Mouse (Mus musculus) hindbrain, embryonic 12.5 days (tissue): ENCODE measurements at regions not wholly inside any gene's neighbourhood (a gene's known extent, or its start where the extent isn't known, plus 50 kb on each side); places are given as distances from the start of the nearest gene placed in this dataset.
A peak's percentile ranks its signal among the peaks of the same experiment; 100 is the strongest.

Experiments used
- ATAC-seq: fragments of 200-750 bp; cut with Nextera tagmentation; 2 replicates; pipeline ENCODE4 v1.8.0; 2017; ENCODE audit warnings: moderate TSS enrichment; ENCODE audit not compliant: low FRiP score
- H3K27ac ChIP-seq: fragments of 300-500 bp; sonication (generic); 2 replicates; pipeline ENCODE4 v1.5.1; 2016; ENCODE audit warnings: mild to moderate bottlenecking
- H3K27me3 ChIP-seq: fragments of 300-500 bp; sonication (generic); 2 replicates; pipeline ENCODE4 v1.6.1; 2016; ENCODE audit warnings: mild to moderate bottlenecking
- H3K36me3 ChIP-seq: fragments of 300-500 bp; sonication (generic); 2 replicates; pipeline ENCODE4 v1.6.1; 2016; ENCODE audit warnings: mild to moderate bottlenecking
- H3K4me1 ChIP-seq: fragments of 300-500 bp; sonication (generic); 2 replicates; pipeline ENCODE4 v1.6.1; 2016
- H3K4me2 ChIP-seq: fragments of 300-500 bp; sonication (generic); replicated peaks from 2 replicates; pipeline ENCODE4 v1.6.1; 2016; ENCODE audit warnings: mild to moderate bottlenecking
- H3K4me3 ChIP-seq: fragments of 300-500 bp; sonication (generic); 2 replicates; pipeline ENCODE4 v1.5.1; 2016; ENCODE audit warnings: mild to moderate bottlenecking
- H3K9ac ChIP-seq: fragments of 300-500 bp; sonication (generic); 2 replicates; pipeline ENCODE4 v1.6.1; 2016; ENCODE audit warnings: mild to moderate bottlenecking, moderate library complexity
- H3K9me3 ChIP-seq: fragments of 300-500 bp; sonication (generic); replicated peaks from 2 replicates; pipeline ENCODE4 v1.6.1; 2016; ENCODE audit warnings: mild to moderate bottlenecking
- WGBS: fragments of 180-500 bp; shearing (Covaris S2); methylation state at CpG from one replicate; pipeline ENCODE4 v1.1.7; 2016; 5-methylcytosine and 5-hydroxymethylcytosine counted together

DNA sequence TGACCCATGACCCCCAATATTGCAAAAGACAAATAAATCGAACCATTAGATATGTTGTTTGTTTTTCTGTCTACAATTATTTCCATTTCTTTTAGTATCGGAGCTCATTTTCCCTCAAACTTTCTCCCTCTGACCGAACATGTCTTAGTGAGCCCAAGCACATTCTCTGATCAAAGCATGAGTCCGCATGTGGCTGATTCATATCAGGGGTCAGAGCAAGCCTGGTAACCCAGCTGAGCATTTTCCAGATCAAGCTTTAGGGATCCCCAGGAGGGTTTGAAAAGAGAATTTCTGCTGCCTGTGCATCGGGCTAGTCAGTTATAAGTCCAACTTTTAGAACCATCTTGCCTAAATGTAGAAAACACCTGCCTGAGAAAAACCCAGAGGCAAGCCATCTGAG is 350.6 kb downstream of the Ccser2 start:
- H3K9me3 ChIP-seq: no peaks in the 10 kb centered on the region
- 84% methylated on average over 5 of the region's 5 CpGs for WGBS
- H3K4me1 ChIP-seq: no peaks in the 10 kb centered on the region
- no peak overlapping the region for H3K4me2 ChIP-seq
- no peak overlapping the region for H3K9ac ChIP-seq
- H3K36me3 ChIP-seq: no peaks in the 10 kb centered on the region
- no peak for ATAC-seq
- H3K27ac ChIP-seq: no peak overlapping the region
- no peaks in the 10 kb centered on the region for H3K27me3 ChIP-seq
- H3K4me3 ChIP-seq: no peak overlapping the region

DNA sequence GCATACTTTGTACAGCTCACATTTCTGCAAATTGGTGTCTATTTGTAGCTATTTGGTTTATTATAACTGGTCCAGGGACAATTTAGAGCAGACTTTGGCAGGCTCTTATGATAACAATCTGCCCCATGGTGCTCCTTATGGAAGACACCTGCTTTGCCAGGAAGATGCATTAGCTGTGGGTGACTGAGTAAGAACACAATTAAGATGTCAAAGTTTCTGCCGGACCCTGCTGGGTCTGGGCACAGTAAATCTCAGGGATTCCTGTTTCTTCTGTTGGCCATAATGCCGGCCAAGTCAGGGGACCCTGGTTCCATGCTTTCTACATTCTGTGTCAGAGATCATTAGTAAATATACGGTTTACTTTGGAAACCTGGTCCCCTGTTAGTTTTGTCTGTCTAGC is 353.7 kb downstream of the Ccser2 start:
- no peak for ATAC-seq
- Histone ChIP-seq H3K36me3 (no peaks in the 10 kb centered on the region), H3K27me3 (no peaks in the 10 kb centered on the region), H3K9me3 (no peaks in the 10 kb centered on the region), H3K4me1 (no peaks in the 10 kb centered on the region), H3K27ac (no peak overlapping the region), H3K4me2 (no peak overlapping the region), H3K4me3 (no peak overlapping the region), H3K9ac (no peak overlapping the region)
- 91% methylated on average over 3 of the region's 3 CpGs for WGBS

DNA sequence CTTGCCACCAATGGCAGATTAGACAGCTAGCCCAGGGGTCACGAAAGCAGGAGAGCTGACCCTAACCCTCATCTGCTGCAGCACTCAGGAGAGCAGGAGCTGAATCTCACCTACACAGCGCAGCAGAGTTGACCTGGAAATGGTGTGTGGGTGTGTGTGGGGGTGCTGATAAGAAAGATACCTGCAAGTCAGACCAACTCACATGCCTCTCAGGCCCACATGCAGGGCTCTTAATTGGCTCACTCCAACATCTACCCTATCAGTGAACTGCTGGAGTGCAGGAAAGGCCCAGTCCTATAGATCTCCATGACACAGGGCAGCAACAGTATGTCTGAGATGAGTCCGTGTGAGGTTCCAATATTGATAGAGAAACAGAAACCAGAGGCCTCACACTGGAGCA is 355.7 kb downstream of the Ccser2 start:
- Histone ChIP-seq H3K27me3 (no peaks in the 10 kb centered on the region), H3K9ac (no peak overlapping the region), H3K4me3 (no peak overlapping the region), H3K36me3 (no peaks in the 10 kb centered on the region), H3K27ac (no peak overlapping the region), H3K9me3 (no peaks in the 10 kb centered on the region), H3K4me1 (no peaks in the 10 kb centered on the region), H3K4me2 (no peak overlapping the region)
- 93% methylated on average over 3 of the region's 3 CpGs for WGBS
- ATAC-seq: no peak

DNA sequence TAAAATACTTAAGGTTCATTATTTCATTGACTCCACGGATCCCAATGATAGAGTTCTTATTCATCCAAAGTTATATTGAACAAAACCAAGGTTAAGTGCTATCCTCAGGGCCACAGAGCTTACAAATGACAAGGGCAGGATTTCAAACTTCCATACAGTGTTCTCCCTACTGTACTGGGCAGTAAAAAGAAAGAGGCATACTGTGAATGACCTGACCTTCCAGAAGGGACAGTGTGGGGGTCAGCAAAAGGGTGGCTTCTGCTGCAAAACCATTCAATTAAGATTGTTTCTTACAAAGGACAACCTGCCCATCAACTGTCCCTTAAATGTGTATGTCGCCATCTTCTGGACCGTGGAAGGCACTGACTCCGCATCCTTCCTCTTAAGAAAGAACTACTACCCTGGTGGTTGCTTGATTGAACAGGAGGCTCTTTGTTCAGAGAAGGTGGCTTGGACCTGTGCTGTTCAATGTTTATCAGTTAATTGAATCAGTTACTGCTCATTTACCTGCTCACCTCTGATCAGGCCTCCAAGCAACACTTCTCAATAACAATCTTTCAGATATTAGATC is 384.4 kb downstream of the Ccser2 start:
- Histone ChIP-seq H3K4me3 (no peak overlapping the region), H3K36me3 (no peaks in the 10 kb centered on the region), H3K27ac (no peak overlapping the region), H3K9ac (no peak overlapping the region), H3K4me2 (no peak overlapping the region), H3K4me1 (no peaks in the 10 kb centered on the region), H3K9me3 (no peaks in the 10 kb centered on the region), H3K27me3 (no peaks in the 10 kb centered on the region)
- WGBS: 40% methylated on average over 4 of the region's 4 CpGs
- ATAC-seq: peak; percentile 26; the same call in 1 of the 2 replicates

DNA sequence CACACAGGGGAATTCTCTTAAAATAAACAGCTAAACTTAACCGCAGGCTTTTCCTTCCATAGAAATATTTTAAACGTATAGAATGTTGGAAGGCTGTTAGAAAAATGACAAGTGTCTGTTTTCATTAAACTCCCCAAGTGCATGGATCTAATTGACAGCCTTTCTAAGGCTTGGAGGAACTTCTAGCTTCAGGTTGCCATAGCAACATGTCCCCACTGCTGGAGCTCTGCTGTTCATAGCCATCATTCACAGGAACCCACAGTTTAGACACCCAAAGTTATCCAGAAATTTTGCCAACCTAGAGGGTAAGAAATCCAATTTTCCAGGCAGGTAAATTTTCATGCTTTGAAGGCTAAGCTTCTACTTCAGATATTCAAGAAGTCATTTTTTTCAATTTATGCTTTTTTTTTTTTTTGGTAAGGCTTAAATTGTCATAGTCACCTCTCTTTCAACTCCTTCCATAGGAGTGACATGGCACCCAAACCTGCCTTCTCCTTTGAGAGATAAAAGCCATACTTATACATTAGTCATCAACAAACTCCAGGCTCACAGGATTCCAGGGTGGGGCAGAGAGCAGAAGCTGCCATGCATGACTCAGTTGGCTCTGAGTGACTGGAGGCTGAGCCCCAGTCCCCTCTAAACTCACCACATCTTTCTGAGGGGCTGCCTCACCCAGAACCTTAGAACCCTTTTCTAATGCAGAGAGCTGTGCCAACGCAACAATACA is 385.1 kb downstream of the Ccser2 start:
- Histone ChIP-seq H3K36me3 (no peaks in the 10 kb centered on the region), H3K4me2 (no peak overlapping the region), H3K4me3 (no peak overlapping the region), H3K4me1 (no peaks in the 10 kb centered on the region), H3K27me3 (no peaks in the 10 kb centered on the region), H3K9ac (no peak overlapping the region), H3K9me3 (no peaks in the 10 kb centered on the region), H3K27ac (no peak overlapping the region)
- 0 out of 2 replicates have a peak, but pooled peaks have one; percentile 13 for ATAC-seq
- WGBS: 72% methylated on average over 3 of the region's 3 CpGs

DNA sequence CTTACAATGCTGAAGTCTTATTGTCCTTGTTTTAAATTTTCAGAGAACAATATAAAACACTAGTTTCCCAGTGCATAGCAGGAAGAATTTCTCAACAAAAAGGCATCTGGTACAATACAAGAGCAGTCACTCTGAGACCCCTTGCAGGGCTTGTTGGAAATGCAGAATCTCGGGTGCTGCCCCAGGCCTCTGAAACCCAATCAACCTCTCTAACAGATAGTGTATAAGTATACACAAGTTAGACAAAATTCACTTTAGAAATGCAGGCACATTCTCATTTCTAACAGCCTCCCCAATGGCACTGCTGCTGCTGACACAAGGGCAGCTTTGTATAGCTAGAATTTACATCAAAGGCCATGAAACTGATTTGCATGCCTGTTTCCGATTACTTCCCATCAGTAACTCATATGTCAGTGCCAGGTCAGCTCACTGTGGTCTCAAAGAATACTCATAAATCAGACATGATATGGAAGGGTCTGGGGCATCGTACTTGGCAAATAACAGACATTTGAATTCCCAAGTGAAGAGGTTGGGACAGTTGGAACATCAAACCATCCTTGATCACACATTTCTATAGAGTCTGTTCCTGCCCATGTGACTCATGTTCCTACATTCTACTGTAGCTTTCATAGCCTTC is 405.2 kb downstream of the Ccser2 start:
- no peak overlapping the region for H3K4me2 ChIP-seq
- H3K27ac ChIP-seq: no peak overlapping the region
- 29% methylated on average over 3 of the region's 3 CpGs for WGBS
- no peak for ATAC-seq
- no peak overlapping the region for H3K9ac ChIP-seq
- H3K9me3 ChIP-seq: no peaks in the 10 kb centered on the region
- H3K4me1 ChIP-seq: no peaks in the 10 kb centered on the region
- H3K36me3 ChIP-seq: no peaks in the 10 kb centered on the region
- H3K4me3 ChIP-seq: no peak overlapping the region
- no peaks in the 10 kb centered on the region for H3K27me3 ChIP-seq

DNA sequence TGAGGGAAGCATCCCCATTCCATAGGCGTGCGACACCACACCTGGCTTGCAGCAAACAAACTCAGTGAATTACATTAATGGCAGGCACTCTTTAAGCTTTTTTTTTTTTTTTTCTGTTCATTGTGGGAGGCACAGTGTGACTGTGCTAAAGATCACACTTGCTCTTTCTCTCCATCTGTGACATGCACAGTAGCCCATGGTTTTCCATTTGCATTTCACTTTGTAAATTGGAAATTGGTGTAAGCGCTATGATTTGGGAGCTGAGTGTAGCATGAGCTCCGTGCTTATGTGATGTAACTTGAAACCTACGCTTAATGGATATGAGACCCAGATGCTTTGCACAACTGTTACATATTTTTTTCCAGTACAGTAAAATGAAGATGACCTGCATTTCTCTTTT is 431.2 kb downstream of the Ccser2 start:
- ATAC-seq: no peak
- no peaks in the 10 kb centered on the region for H3K36me3 ChIP-seq
- no peaks in the 10 kb centered on the region for H3K9me3 ChIP-seq
- no peak overlapping the region for H3K4me2 ChIP-seq
- WGBS: 84% methylated on average over 5 of the region's 5 CpGs
- no peak overlapping the region for H3K27ac ChIP-seq
- H3K9ac ChIP-seq: no peak overlapping the region
- H3K4me3 ChIP-seq: no peak overlapping the region
- H3K4me1 ChIP-seq: no peaks in the 10 kb centered on the region
- H3K27me3 ChIP-seq: no peaks in the 10 kb centered on the region

DNA sequence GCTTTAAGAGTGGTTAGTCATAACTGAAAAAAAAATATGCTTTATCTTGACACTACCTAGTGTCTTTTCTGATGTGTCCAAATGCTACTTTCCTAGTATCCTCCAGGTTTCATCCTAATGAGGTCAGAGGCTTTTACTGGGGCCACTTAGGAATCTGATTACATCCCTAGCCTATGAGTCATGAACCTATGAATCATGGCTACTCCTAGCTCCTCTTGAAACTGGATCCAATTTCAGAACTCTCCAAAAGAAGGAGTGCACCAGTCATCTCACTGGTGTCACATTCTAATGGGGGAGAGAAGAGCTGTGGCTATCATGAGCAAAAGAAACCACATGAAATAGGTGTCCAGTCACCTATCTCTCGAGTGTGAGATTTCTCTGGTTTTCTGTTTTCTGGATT is 432.6 kb downstream of the 4930474N05Rik start:
- no peak for ATAC-seq
- H3K9me3 ChIP-seq: no peaks in the 10 kb centered on the region

DNA sequence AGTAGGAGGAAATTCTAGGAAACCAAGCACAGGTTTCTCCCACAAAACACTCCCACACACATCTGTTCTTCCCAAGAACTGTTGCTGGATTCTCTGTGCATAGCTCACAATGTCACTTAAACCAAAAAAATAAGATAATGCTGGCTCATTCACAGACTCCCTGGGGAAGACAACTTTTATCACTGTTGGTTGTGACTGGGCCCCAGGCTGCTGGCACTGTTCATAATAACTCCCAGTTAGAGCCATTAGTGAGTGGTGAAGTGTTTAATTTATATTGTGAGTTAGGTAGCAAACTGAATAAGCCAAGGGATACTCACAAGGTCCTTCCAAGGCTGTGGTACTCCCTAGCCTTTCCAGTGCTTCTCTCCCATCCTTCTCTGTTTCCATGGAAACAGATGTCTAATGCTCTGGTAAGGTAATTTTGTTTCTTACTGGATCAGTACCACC is 430.9 kb downstream of the 4930474N05Rik start:
- no peak overlapping the region for H3K27ac ChIP-seq
- H3K4me2 ChIP-seq: no peak overlapping the region
- no peak overlapping the region for H3K4me3 ChIP-seq
- no peak for ATAC-seq
- H3K9me3 ChIP-seq: no peaks in the 10 kb centered on the region
- no peaks in the 10 kb centered on the region for H3K36me3 ChIP-seq
- no peaks in the 10 kb centered on the region for H3K4me1 ChIP-seq
- no peaks in the 10 kb centered on the region for H3K27me3 ChIP-seq
- no peak overlapping the region for H3K9ac ChIP-seq

More for the DNA sequence above, 432.6 kb downstream of the 4930474N05Rik start:
- Histone ChIP-seq H3K27ac (no peak overlapping the region), H3K36me3 (no peaks in the 10 kb centered on the region), H3K4me3 (no peak overlapping the region), H3K4me1 (no peaks in the 10 kb centered on the region), H3K27me3 (no peaks in the 10 kb centered on the region), H3K4me2 (no peak overlapping the region), H3K9ac (no peak overlapping the region)
- WGBS: 91% methylated on average over 1 of the region's 1 CpGs

DNA sequence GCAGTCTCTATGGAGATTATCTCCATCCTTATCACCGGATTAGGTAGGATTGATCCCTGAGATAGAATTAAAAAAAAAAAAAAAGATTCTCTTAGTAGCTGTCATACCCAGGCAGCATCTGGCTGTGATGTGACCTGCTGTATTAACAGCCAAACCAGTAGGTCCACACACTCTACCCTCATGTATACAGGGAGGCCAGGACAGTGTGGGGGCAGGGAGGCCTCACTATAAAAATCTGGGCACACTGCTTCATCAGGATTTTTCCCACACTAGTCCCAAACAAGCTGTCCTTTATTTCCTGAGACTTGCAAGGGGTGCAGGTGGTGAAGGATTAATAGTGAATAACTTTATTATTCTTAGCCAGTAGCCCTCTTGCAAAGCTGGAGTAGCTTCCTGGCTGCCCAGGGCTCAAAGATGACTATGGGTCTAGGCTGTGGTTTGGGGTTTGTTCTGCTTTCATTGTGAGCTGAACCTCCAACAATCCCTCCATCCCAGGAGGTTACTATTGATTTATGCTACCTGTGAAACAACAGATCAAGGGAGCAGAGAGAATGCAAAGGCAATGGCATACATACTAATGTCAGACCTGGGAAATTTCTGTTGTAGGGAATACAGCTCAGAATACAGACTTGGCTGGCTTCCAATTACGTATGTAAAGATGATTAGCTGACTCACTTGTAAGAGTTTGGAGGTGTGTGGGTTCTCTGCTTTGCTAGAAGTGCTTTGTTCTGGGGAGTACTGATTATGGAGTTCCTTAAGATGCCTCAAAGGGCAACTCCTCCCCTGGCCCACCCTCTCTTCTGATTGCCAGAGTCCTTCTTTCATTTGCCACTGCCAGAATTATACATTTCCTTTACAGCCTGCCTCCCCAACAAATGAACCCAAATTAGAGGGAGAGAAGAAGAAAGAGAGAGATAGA is 407.6 kb downstream of the 4930474N05Rik start:
- Histone ChIP-seq H3K4me2 (no peak overlapping the region), H3K4me1 (no peaks in the 10 kb centered on the region), H3K27ac (no peak overlapping the region), H3K36me3 (no peaks in the 10 kb centered on the region), H3K9ac (no peak overlapping the region), H3K9me3 (no peaks in the 10 kb centered on the region), H3K27me3 (no peaks in the 10 kb centered on the region), H3K4me3 (no peak overlapping the region)
- ATAC-seq: no peak
- 85% methylated on average over 2 of the region's 2 CpGs for WGBS

DNA sequence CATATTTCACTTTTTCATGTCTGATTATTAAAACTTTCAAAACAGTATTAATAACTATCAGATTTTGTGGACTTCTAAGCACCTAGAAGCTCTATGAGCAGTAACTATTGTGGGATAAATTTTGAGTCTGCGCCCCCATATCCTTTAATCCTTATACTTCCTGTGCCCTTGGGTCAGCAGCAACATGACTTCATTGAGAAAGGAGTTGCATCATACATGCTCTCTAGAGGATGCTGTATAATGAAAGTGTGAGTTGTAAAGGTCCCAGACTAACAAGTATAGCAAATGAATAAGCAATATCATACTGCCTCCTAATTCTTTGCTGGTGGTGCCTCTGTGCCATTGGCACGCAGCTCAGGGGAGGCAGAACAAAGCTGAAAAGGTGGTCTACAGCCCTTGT is 404.6 kb downstream of the 4930474N05Rik start:
- 89% methylated on average over 2 of the region's 2 CpGs for WGBS
- no peak for ATAC-seq
- Histone ChIP-seq H3K9me3 (no peaks in the 10 kb centered on the region), H3K4me2 (no peak overlapping the region), H3K27me3 (no peaks in the 10 kb centered on the region), H3K36me3 (no peaks in the 10 kb centered on the region), H3K27ac (no peak overlapping the region), H3K4me1 (no peaks in the 10 kb centered on the region), H3K9ac (no peak overlapping the region), H3K4me3 (no peak overlapping the region)

DNA sequence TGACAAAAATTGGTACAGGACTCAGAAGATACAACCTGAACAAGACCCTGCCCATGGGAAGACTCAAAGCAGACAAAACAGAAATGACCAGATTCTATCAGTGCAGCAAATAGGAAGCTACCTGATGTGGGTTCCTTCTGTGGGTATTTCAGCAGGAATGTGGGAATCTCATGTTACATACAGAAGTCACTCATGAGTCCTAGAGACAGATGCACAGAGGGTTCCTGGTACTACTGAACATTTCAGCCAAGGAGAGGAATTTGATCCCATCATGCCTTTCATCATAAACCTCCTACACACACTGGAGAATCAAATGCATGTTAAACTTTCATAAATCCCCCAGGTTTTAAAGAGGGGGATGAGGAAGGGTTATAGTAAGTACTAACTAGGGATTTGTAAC is 390.8 kb downstream of the 4930474N05Rik start:
- ATAC-seq: no peak
- Histone ChIP-seq H3K4me1 (no peaks in the 10 kb centered on the region), H3K9ac (no peak overlapping the region), H3K9me3 (no peaks in the 10 kb centered on the region), H3K4me2 (no peak overlapping the region), H3K4me3 (no peak overlapping the region), H3K36me3 (no peaks in the 10 kb centered on the region), H3K27me3 (no peaks in the 10 kb centered on the region), H3K27ac (no peak overlapping the region)
